Comparison of ENCODE assay signal across 21 mouse cellular contexts in the genomic region with DNA sequence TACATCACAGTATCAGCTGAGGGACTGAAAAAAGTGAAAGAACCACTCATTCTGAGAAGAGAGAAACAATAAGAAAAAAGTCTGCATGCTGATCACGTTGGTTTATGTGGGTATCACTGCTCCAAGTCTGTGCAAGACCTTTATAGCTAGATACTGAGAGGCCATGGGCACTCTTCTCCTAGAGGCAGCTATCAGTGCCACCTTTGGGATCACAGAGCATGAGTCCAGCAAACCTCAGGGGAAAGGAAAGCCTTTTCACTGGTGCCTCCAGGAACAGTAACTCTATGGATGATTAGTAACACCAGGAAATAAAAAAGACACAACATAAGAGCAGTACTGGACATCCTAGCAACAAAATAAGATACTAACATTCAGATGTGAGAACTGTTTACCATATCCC. TPM values are rescaled to one million over a fixed set of nuclear protein-coding genes. Genes with fewer than 3 reads are reported as not detected.
"Had no signal": no experiment of that assay in that cellular context is flagged by ENCODE, and none has a peak within 500 bp of the region (broad histone marks: within the 10 kb centered on the region; RNA-seq: fewer than 3 reads in every experiment).

A gene (minus strand): TSS at position 101 of the 400 bp plus-strand sequence.

- H3K9me3 ChIP-seq: neural tube, embryonic 13.5 days; neural tube, embryonic 15.5 days; stomach, embryonic 15.5 days had no signal

- H3K4me2 ChIP-seq: neural tube, embryonic 13.5 days; neural tube, embryonic 15.5 days; stomach, embryonic 15.5 days had no signal

- DNase-seq: retina, postnatal 1 day; right cerebral cortex, adult 18-20 months; right cerebral cortex, postnatal 14 days; right cerebral cortex, postnatal 25 days; right cerebral cortex, postnatal 4 days; spleen, adult 18-20 months; thymus, adult 18-20 months; thymus, adult 2 months; thymus, postnatal 14 days; thymus, postnatal 25 days; thymus, postnatal 36 days; thymus, postnatal 4 days had no signal

- H3K27me3 ChIP-seq: neural tube, embryonic 13.5 days; neural tube, embryonic 15.5 days; stomach, embryonic 15.5 days had no signal

- H3K4me1 ChIP-seq: neural tube, embryonic 13.5 days; neural tube, embryonic 15.5 days; stomach, embryonic 15.5 days had no signal

- H3K4me3 ChIP-seq: neural tube, embryonic 13.5 days; neural tube, embryonic 15.5 days; stomach, embryonic 15.5 days had no signal

- H3K9ac ChIP-seq: neural tube, embryonic 13.5 days; neural tube, embryonic 15.5 days; stomach, embryonic 15.5 days had no signal

- H3K36me3 ChIP-seq: neural tube, embryonic 13.5 days; neural tube, embryonic 15.5 days; stomach, embryonic 15.5 days had no signal

- H3K27ac ChIP-seq: neural tube, embryonic 13.5 days; neural tube, embryonic 15.5 days; stomach, embryonic 15.5 days; stomach, postnatal 0 days had no signal

RNA-seq across cellular contexts. Expression of the gene that starts here (rescaled TPM):
- polyA plus RNA-seq: neural tube, embryonic 13.5 days; small intestine, adult 2 months; spleen, adult 2 months; stomach, embryonic 14.5 days; stomach, embryonic 15.5 days; stomach, embryonic 16.5 days; stomach, postnatal 0 days; thymus, adult 2 months; thymus, postnatal 0 days had no signal
